Mouse (Mus musculus) embryonic facial prominence, embryonic 13.5 days (tissue): ENCODE results near the gene Ninj2. TPM values are rescaled to one million over a fixed set of nuclear protein-coding genes. Genes with fewer than 3 reads are reported as not detected.

Source experiments
- ATAC-seq: fragments of 200-750 bp; cut with Nextera tagmentation; 2 replicates; pipeline ENCODE4 v1.8.0; 2017; ENCODE audit warnings: low read depth; ENCODE audit not compliant: insufficient number of reproducible peaks, insufficient read depth, low FRiP score, low TSS enrichment
- H3K27ac ChIP-seq: fragments of 300-500 bp; sonication (generic); 2 replicates; pipeline ENCODE4 v1.5.1; 2015; ENCODE audit warnings: moderate library complexity, mild to moderate bottlenecking, inconsistent platforms
- H3K27me3 ChIP-seq: fragments of 300-500 bp; sonication (generic); 2 replicates; pipeline ENCODE4 v1.6.1; 2015; ENCODE audit warnings: mild to moderate bottlenecking, inconsistent platforms
- H3K36me3 ChIP-seq: fragments of 300-500 bp; sonication (generic); 2 replicates; pipeline ENCODE4 v1.6.1; 2015; ENCODE audit warnings: mild to moderate bottlenecking, inconsistent platforms
- H3K4me1 ChIP-seq: fragments of 300-500 bp; sonication (generic); 2 replicates; pipeline ENCODE4 v1.6.1; 2015; ENCODE audit warnings: inconsistent platforms
- H3K4me2 ChIP-seq: fragments of 300-500 bp; sonication (generic); 2 replicates; pipeline ENCODE4 v1.6.1; 2015; ENCODE audit warnings: moderate library complexity, mild to moderate bottlenecking, inconsistent platforms
- H3K4me3 ChIP-seq: fragments of 300-500 bp; sonication (generic); 2 replicates; pipeline ENCODE4 v1.5.1; 2015; ENCODE audit warnings: mild to moderate bottlenecking, inconsistent platforms
- H3K9ac ChIP-seq: fragments of 300-500 bp; sonication (generic); 2 replicates; pipeline ENCODE4 v1.6.1; 2015; ENCODE audit warnings: mild to moderate bottlenecking, inconsistent platforms
- H3K9me3 ChIP-seq: fragments of 300-500 bp; sonication (generic); 2 replicates; pipeline ENCODE4 v1.6.1; 2016; ENCODE audit warnings: inconsistent platforms
- WGBS: fragments of 180-500 bp; shearing (Covaris S2); methylation state at CpG from one replicate; pipeline ENCODE4 v1.1.7; 2015; ENCODE audit warnings: mixed read lengths; 5-methylcytosine and 5-hydroxymethylcytosine counted together
- polyA plus RNA-seq: library from polyadenylated mRNA; unstranded; fragments of >200 nt; fragmentation: Nextera tagmentation; extraction: Ambion mirVana; gene quantifications from 2 replicates; pipeline ENCODE4 v1.2.1, GENCODE M21; 2015

The Ninj2 gene
- polyA plus RNA-seq, 1 experiment from 2014 or later: not detected

GRCm38 (mm10) chr6:120246676-120247075 is 153.5 kb downstream of the Ninj2 start:
- no peak overlapping the region for H3K9ac ChIP-seq
- ATAC-seq: no peak
- 77% methylated on average over 5 of the region's 5 CpGs for WGBS

GRCm38 (mm10) chr6:120249831-120250230 is 156.7 kb downstream of the Ninj2 start:
- Histone ChIP-seq H3K9ac (no peak overlapping the region), H3K4me1 (no peaks in the 10 kb centered on the region), H3K27ac (no peak overlapping the region), H3K27me3 (no peaks in the 10 kb centered on the region), H3K36me3 (no peaks in the 10 kb centered on the region), H3K9me3 (no peaks in the 10 kb centered on the region), H3K4me2 (no peak overlapping the region), H3K4me3 (no peak overlapping the region)
- 66% methylated on average over 5 of the region's 5 CpGs for WGBS
- no peak for ATAC-seq

More at GRCm38 (mm10) chr6:120246676-120247075, 153.5 kb downstream of the Ninj2 start:
- Histone ChIP-seq H3K27me3 (no peaks in the 10 kb centered on the region), H3K36me3 (no peaks in the 10 kb centered on the region), H3K4me3 (no peak overlapping the region), H3K4me2 (no peak overlapping the region), H3K4me1 (no peaks in the 10 kb centered on the region), H3K9me3 (no peaks in the 10 kb centered on the region), H3K27ac (no peak overlapping the region)

Other genes with a start within 250 kb of the Ninj2 start
- gene Erc1, start 245.2 kb upstream of the Ninj2 start, polyA plus RNA-seq: 27.6 and 27.8 TPM in 2 replicates
- 27.9 and 32.7 TPM in 2 replicates for gene Rad52, start 190.7 kb upstream of the Ninj2 start, polyA plus RNA-seq
- 68.9 and 75.5 TPM in 2 replicates for gene Wnk1, start 54.7 kb upstream of the Ninj2 start, polyA plus RNA-seq
- gene D330020A13Rik, start 201.0 kb downstream of the Ninj2 start, polyA plus RNA-seq: 1.1 and 1.2 TPM in 2 replicates
- 1.0 and 1.3 TPM in 2 replicates for gene B4galnt3, start 201.2 kb downstream of the Ninj2 start, polyA plus RNA-seq